Comparison of ENCODE assay signal across 8 mouse cellular contexts in the genomic region with DNA sequence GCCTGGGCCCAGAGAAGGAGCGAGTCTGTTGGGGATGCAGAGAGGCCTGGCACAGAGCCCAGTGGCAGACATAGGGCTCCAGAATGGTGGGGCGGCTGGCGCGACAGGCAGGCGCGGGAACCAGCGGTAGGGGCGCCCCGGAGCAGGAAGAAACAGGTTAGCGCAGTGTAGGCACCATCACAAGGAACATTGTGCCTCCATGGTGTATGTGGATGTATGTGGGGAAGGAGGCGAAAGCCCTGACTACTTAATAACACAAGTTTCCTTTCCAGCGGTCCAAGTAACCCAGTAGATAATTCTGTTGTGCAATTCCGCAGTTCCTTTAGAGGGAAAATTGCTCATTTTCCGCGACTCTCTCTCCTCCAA. TPM values are rescaled to one million over a fixed set of nuclear protein-coding genes. Genes with fewer than 3 reads are reported as not detected.
DNase-seq lines count a peak whose midpoint lies in the region; ATAC-seq and TF ChIP-seq lines count a peak whose summit lies in the region.
"Not testable (repeated sequence)": the region's sequence is repeated elsewhere in the genome, so short reads cannot be mapped to it uniquely, and the experiment has no call there.

No protein-coding gene starts in this region.

- not testable (repeated sequence) for H3K79me3 ChIP-seq in C2C12 (ENCODE audit: low read depth)

- not testable (repeated sequence) for DNase-seq in forebrain, embryonic 10.5 days (ENCODE audit: extremely low spot score, low spot score); kidney, adult 2 months; liver, embryonic 14.5 days (ENCODE audit: low read depth in 3 of 3, low spot score in 3 of 3)
- DNase-seq in midbrain, embryonic 14.5 days: peak; percentile 73

- not testable (repeated sequence) for TF ChIP-seq CTCF in C2C12 (IDR thresholded peaks at IDR 0.05; ENCODE audit: control insufficient read depth, insufficient read depth, insufficient read length)
- 0 out of 2 replicates have a peak, but pooled peaks have one; percentile 14 for TF ChIP-seq CTCF in kidney, adult 2 months (conservative IDR thresholded peaks at IDR 0.05; ENCODE audit: insufficient read depth, insufficient read length, low read depth, low read length)
- peak; percentile 62 for TF ChIP-seq CTCF in liver, embryonic 14.5 days (IDR thresholded peaks at IDR 0.05; ENCODE audit: low read depth)

- not testable (repeated sequence) for H3K9me3 ChIP-seq in forebrain, embryonic 10.5 days; heart, embryonic 15.5 days (replicated peaks); liver, embryonic 14.5 days (ENCODE audit: control insufficient read depth, low read length); midbrain, embryonic 14.5 days (ENCODE audit: control insufficient read depth, low read length); stomach, embryonic 14.5 days (ENCODE audit: control insufficient read depth, low read depth, low read length)

- not testable (repeated sequence) for TF ChIP-seq EP300 in liver, embryonic 14.5 days (IDR thresholded peaks at IDR 0.05; ENCODE audit: low read depth)

- H3K4me1 ChIP-seq in brown adipose tissue, adult 24 weeks (ENCODE audit: control insufficient read depth, insufficient read depth, insufficient read length, low read length); kidney, adult 2 months (ENCODE audit: control insufficient read depth, insufficient read depth, low read length); midbrain, embryonic 14.5 days (ENCODE audit: control insufficient read depth, insufficient read depth, low read length); stomach, embryonic 14.5 days (ENCODE audit: control insufficient read depth, insufficient read depth, low read length): not testable (repeated sequence)
- peaks cover 14% of the 10 kb centered on the region for H3K4me1 ChIP-seq in forebrain, embryonic 10.5 days
- peaks cover 10% of the 10 kb centered on the region for H3K4me1 ChIP-seq in heart, embryonic 15.5 days (replicated peaks)
- H3K4me1 ChIP-seq in liver, embryonic 14.5 days (replicated peaks; ENCODE audit: control insufficient read depth in 2 of 2, insufficient read depth in 2 of 2, low read length in 1 of 2): peaks cover 2 to 12% of the 10 kb centered on the region in 2 experiments; a peak in 2 of 4 replicates

- peak; percentile 95 for ATAC-seq in heart, embryonic 15.5 days (replicated peaks; ENCODE audit: insufficient number of reproducible peaks, insufficient read depth, low FRiP score, low read depth)
- peak; percentile 88 for ATAC-seq in liver, embryonic 14.5 days (ENCODE audit: insufficient read depth)
- ATAC-seq in midbrain, embryonic 14.5 days (ENCODE audit: low FRiP score, low TSS enrichment): peak; percentile 96
- peak; percentile 93 for ATAC-seq in stomach, embryonic 14.5 days (ENCODE audit: insufficient number of reproducible peaks, insufficient read depth, low FRiP score, low read depth)

- WGBS in forebrain, embryonic 10.5 days: under 1% methylated on average over 15 of the region's 15 CpGs
- under 1% methylated on average over 15 of the region's 15 CpGs for WGBS in heart, embryonic 15.5 days
- 2% methylated on average over 15 of the region's 15 CpGs for WGBS in kidney, adult 2 months
- under 1% methylated on average over 14 of the region's 15 CpGs for WGBS in liver, embryonic 14.5 days (ENCODE audit: insufficient replicate concordance)
- 1% methylated on average over 15 of the region's 15 CpGs for WGBS in midbrain, embryonic 14.5 days
- under 1% methylated on average over 15 of the region's 15 CpGs for WGBS in stomach, embryonic 14.5 days

- not testable (repeated sequence) for H3K36me3 ChIP-seq in C2C12 (ENCODE audit: control insufficient read depth, insufficient read depth); heart, embryonic 15.5 days; kidney, adult 2 months (ENCODE audit: control insufficient read depth, insufficient read depth, low read length); midbrain, embryonic 14.5 days (ENCODE audit: control insufficient read depth, insufficient read depth, low read length); stomach, embryonic 14.5 days (ENCODE audit: control insufficient read depth, insufficient read depth, low read length)
- H3K36me3 ChIP-seq in forebrain, embryonic 10.5 days (replicated peaks): peaks cover 16% of the 10 kb centered on the region
- H3K36me3 ChIP-seq in liver, embryonic 14.5 days (replicated peaks; ENCODE audit: control insufficient read depth, insufficient read depth, low read depth): peaks cover 10% of the 10 kb centered on the region

- H3K27me3 ChIP-seq in C2C12 (ENCODE audit: control insufficient read depth, insufficient read depth, insufficient read length); forebrain, embryonic 10.5 days (ENCODE audit: poor library complexity, severe bottlenecking); heart, embryonic 15.5 days; kidney, adult 2 months (replicated peaks; ENCODE audit: control insufficient read depth, insufficient read depth, low read length); liver, embryonic 14.5 days (ENCODE audit: control insufficient read depth, insufficient read depth, low read length); midbrain, embryonic 14.5 days (ENCODE audit: control insufficient read depth, insufficient read depth, low read length); stomach, embryonic 14.5 days (ENCODE audit: control insufficient read depth, insufficient read depth, low read length): not testable (repeated sequence)

- not testable (repeated sequence) for H3K79me2 ChIP-seq in C2C12 (ENCODE audit: control insufficient read depth, insufficient read depth)

- H3ac ChIP-seq in C2C12 (ENCODE audit: control insufficient read depth, insufficient read length, low read depth): not testable (repeated sequence)

- not testable (repeated sequence) for TF ChIP-seq POLR2A in kidney, adult 2 months (IDR thresholded peaks at IDR 0.05; ENCODE audit: low read depth, low read length)

- H3K27ac ChIP-seq in brown adipose tissue, adult 24 weeks (replicated peaks; ENCODE audit: low read depth, low read length): peak overlapping the region; percentile 81
- peak overlapping the region; percentile 89 for H3K27ac ChIP-seq in forebrain, embryonic 10.5 days
- H3K27ac ChIP-seq in heart, embryonic 15.5 days: peak overlapping the region; percentile 93
- H3K27ac ChIP-seq in kidney, adult 2 months (ENCODE audit: insufficient read depth, low read depth, low read length): peak overlapping the region; percentile 89
- peak overlapping the region; percentile 89 for H3K27ac ChIP-seq in liver, embryonic 14.5 days
- peak overlapping the region; percentile 81 for H3K27ac ChIP-seq in midbrain, embryonic 14.5 days (replicated peaks; ENCODE audit: low read depth, low read length)
- H3K27ac ChIP-seq in stomach, embryonic 14.5 days (ENCODE audit: low read length): peak overlapping the region; percentile 84

- H3K4me3 ChIP-seq in C2C12 (ENCODE audit: insufficient read depth, poor library complexity, severe bottlenecking): peak overlapping the region; percentile 32
- peak overlapping the region; percentile 70 for H3K4me3 ChIP-seq in brown adipose tissue, adult 24 weeks (ENCODE audit: insufficient read depth, low read depth, low read length)
- H3K4me3 ChIP-seq in forebrain, embryonic 10.5 days: peak overlapping the region; percentile 57
- H3K4me3 ChIP-seq in heart, embryonic 15.5 days: peak overlapping the region; percentile 61
- H3K4me3 ChIP-seq in kidney, adult 2 months (ENCODE audit: insufficient read depth, low read depth, low read length): peak overlapping the region; percentile 98
- H3K4me3 ChIP-seq in liver, embryonic 14.5 days (ENCODE audit: insufficient read depth in 1 of 2, low read depth in 2 of 2, low read length in 2 of 2): peak overlapping the region; percentile 87
- H3K4me3 ChIP-seq in midbrain, embryonic 14.5 days (replicated peaks; ENCODE audit: low read depth, low read length): peak overlapping the region; percentile 34
- peak overlapping the region; percentile 41 for H3K4me3 ChIP-seq in stomach, embryonic 14.5 days (ENCODE audit: low read depth, low read length)

- peak overlapping the region; percentile 60 for H3K4me2 ChIP-seq in heart, embryonic 15.5 days
- peak overlapping the region; percentile 72 for H3K4me2 ChIP-seq in liver, embryonic 14.5 days (ENCODE audit: low read depth)
- peak overlapping the region; percentile 53 for H3K4me2 ChIP-seq in midbrain, embryonic 14.5 days (ENCODE audit: low read length)
- peak overlapping the region; percentile 60 for H3K4me2 ChIP-seq in stomach, embryonic 14.5 days (replicated peaks; ENCODE audit: low read depth, low read length)

- peak overlapping the region; percentile 45 for H3K9ac ChIP-seq in heart, embryonic 15.5 days
- H3K9ac ChIP-seq in liver, embryonic 14.5 days (replicated peaks): peak overlapping the region; percentile 90
- H3K9ac ChIP-seq in midbrain, embryonic 14.5 days (replicated peaks; ENCODE audit: low read length): peak overlapping the region; percentile 51
- peak overlapping the region; percentile 38 for H3K9ac ChIP-seq in stomach, embryonic 14.5 days (replicated peaks; ENCODE audit: low read depth, low read length)

RNA-seq across cellular contexts. Expression of a gene that starts 0.3 kb away (rescaled TPM):
- 27.3 TPM for polyA plus RNA-seq in C2C12 (2012; fragmentation: generic; extraction: Trizol)
- polyA plus RNA-seq in brown adipose tissue, adult 24 weeks (2012; ENCODE audit: insufficient read depth, insufficient read length, missing spikeins): 11.9 and 19.3 TPM in 2 replicates
- not detected in 2 replicates for polyA plus RNA-seq in forebrain, embryonic 10.5 days (2016; fragmentation: Nextera tagmentation; extraction: Ambion mirVana)
- not detected in 2 replicates for polyA plus RNA-seq in heart, embryonic 15.5 days (2015; fragmentation: Nextera tagmentation; extraction: Ambion mirVana)
- 42.3 and 52.8 TPM in 2 replicates for polyA plus RNA-seq in kidney, adult 2 months (2012; rRNA removed)
- polyA plus RNA-seq in liver, embryonic 14.5 days (2012; rRNA removed): 41.4 and 65.9 TPM in 2 replicates
- polyA plus RNA-seq in liver, embryonic 14.5 days (2014; fragmentation: Nextera tagmentation; extraction: Ambion mirVana): not detected in 2 replicates
- 0.95 TPM in 1 of 2 replicates, not detected in the other for polyA plus RNA-seq in midbrain, embryonic 14.5 days (2014; fragmentation: Nextera tagmentation; extraction: Ambion mirVana)
- not detected in 2 replicates for polyA plus RNA-seq in stomach, embryonic 14.5 days (2014; fragmentation: Nextera tagmentation; extraction: Ambion mirVana)

RNA-seq across cellular contexts. Expression of a gene that starts 11.1 kb away (rescaled TPM):
- 0.29 TPM for polyA plus RNA-seq in C2C12 (2012; fragmentation: generic; extraction: Trizol)
- 3.5 and 5.1 TPM in 2 replicates for polyA plus RNA-seq in brown adipose tissue, adult 24 weeks (2012; ENCODE audit: insufficient read depth, insufficient read length, missing spikeins)
- 0.73 and 1.3 TPM in 2 replicates for polyA plus RNA-seq in forebrain, embryonic 10.5 days (2016; fragmentation: Nextera tagmentation; extraction: Ambion mirVana)
- polyA plus RNA-seq in heart, embryonic 15.5 days (2015; fragmentation: Nextera tagmentation; extraction: Ambion mirVana): 0.18 and 0.41 TPM in 2 replicates
- 0.54 and 0.56 TPM in 2 replicates for polyA plus RNA-seq in kidney, adult 2 months (2012; rRNA removed)
- polyA plus RNA-seq in liver, embryonic 14.5 days (2012; rRNA removed): 6.5 and 9.8 TPM in 2 replicates
- polyA plus RNA-seq in liver, embryonic 14.5 days (2014; fragmentation: Nextera tagmentation; extraction: Ambion mirVana): 12.0 and 13.7 TPM in 2 replicates
- 0.19 and 0.50 TPM in 2 replicates for polyA plus RNA-seq in midbrain, embryonic 14.5 days (2014; fragmentation: Nextera tagmentation; extraction: Ambion mirVana)
- polyA plus RNA-seq in stomach, embryonic 14.5 days (2014; fragmentation: Nextera tagmentation; extraction: Ambion mirVana): 0.31 TPM in 1 of 2 replicates, not detected in the other

RNA-seq across cellular contexts. Expression of a gene that starts 13.8 kb away (rescaled TPM):
- 67.0 TPM for polyA plus RNA-seq in C2C12 (2012; fragmentation: generic; extraction: Trizol)
- polyA plus RNA-seq in brown adipose tissue, adult 24 weeks (2012; ENCODE audit: insufficient read depth, insufficient read length, missing spikeins): 84.3 and 92.4 TPM in 2 replicates
- 82.4 and 83.6 TPM in 2 replicates for polyA plus RNA-seq in forebrain, embryonic 10.5 days (2016; fragmentation: Nextera tagmentation; extraction: Ambion mirVana)
- 29.6 and 37.3 TPM in 2 replicates for polyA plus RNA-seq in heart, embryonic 15.5 days (2015; fragmentation: Nextera tagmentation; extraction: Ambion mirVana)
- polyA plus RNA-seq in kidney, adult 2 months (2012; rRNA removed): 79.2 and 91.3 TPM in 2 replicates
- 65.8 and 81.4 TPM in 2 replicates for polyA plus RNA-seq in liver, embryonic 14.5 days (2012; rRNA removed)
- 87.0 and 91.4 TPM in 2 replicates for polyA plus RNA-seq in liver, embryonic 14.5 days (2014; fragmentation: Nextera tagmentation; extraction: Ambion mirVana)
- 15.7 and 24.6 TPM in 2 replicates for polyA plus RNA-seq in midbrain, embryonic 14.5 days (2014; fragmentation: Nextera tagmentation; extraction: Ambion mirVana)
- 59.5 and 65.1 TPM in 2 replicates for polyA plus RNA-seq in stomach, embryonic 14.5 days (2014; fragmentation: Nextera tagmentation; extraction: Ambion mirVana)

RNA-seq across cellular contexts. Expression of a gene that starts 14.0 kb away (rescaled TPM):
- polyA plus RNA-seq in C2C12 (2012; fragmentation: generic; extraction: Trizol): 93.6 TPM
- polyA plus RNA-seq in brown adipose tissue, adult 24 weeks (2012; ENCODE audit: insufficient read depth, insufficient read length, missing spikeins): 44.2 and 46.1 TPM in 2 replicates
- polyA plus RNA-seq in forebrain, embryonic 10.5 days (2016; fragmentation: Nextera tagmentation; extraction: Ambion mirVana): 44.8 and 45.3 TPM in 2 replicates
- 29.8 and 39.6 TPM in 2 replicates for polyA plus RNA-seq in heart, embryonic 15.5 days (2015; fragmentation: Nextera tagmentation; extraction: Ambion mirVana)
- 68.1 and 79.3 TPM in 2 replicates for polyA plus RNA-seq in kidney, adult 2 months (2012; rRNA removed)
- 16.7 and 24.7 TPM in 2 replicates for polyA plus RNA-seq in liver, embryonic 14.5 days (2012; rRNA removed)
- polyA plus RNA-seq in liver, embryonic 14.5 days (2014; fragmentation: Nextera tagmentation; extraction: Ambion mirVana): 16.9 and 18.7 TPM in 2 replicates
- 90.3 and 119 TPM in 2 replicates for polyA plus RNA-seq in midbrain, embryonic 14.5 days (2014; fragmentation: Nextera tagmentation; extraction: Ambion mirVana)
- 41.0 and 50.2 TPM in 2 replicates for polyA plus RNA-seq in stomach, embryonic 14.5 days (2014; fragmentation: Nextera tagmentation; extraction: Ambion mirVana)

RNA-seq across cellular contexts. Expression of a gene that starts 19.9 kb away (rescaled TPM):
- 289 TPM for polyA plus RNA-seq in C2C12 (2012; fragmentation: generic; extraction: Trizol)
- polyA plus RNA-seq in brown adipose tissue, adult 24 weeks (2012; ENCODE audit: insufficient read depth, insufficient read length, missing spikeins): 31.0 and 35.3 TPM in 2 replicates
- polyA plus RNA-seq in forebrain, embryonic 10.5 days (2016; fragmentation: Nextera tagmentation; extraction: Ambion mirVana): 503 and 517 TPM in 2 replicates
- 107 and 120 TPM in 2 replicates for polyA plus RNA-seq in heart, embryonic 15.5 days (2015; fragmentation: Nextera tagmentation; extraction: Ambion mirVana)
- 24.0 and 31.3 TPM in 2 replicates for polyA plus RNA-seq in kidney, adult 2 months (2012; rRNA removed)
- polyA plus RNA-seq in liver, embryonic 14.5 days (2012; rRNA removed): 34.5 and 51.3 TPM in 2 replicates
- polyA plus RNA-seq in liver, embryonic 14.5 days (2014; fragmentation: Nextera tagmentation; extraction: Ambion mirVana): 85.7 and 90.8 TPM in 2 replicates
- 223 and 227 TPM in 2 replicates for polyA plus RNA-seq in midbrain, embryonic 14.5 days (2014; fragmentation: Nextera tagmentation; extraction: Ambion mirVana)
- 217 and 223 TPM in 2 replicates for polyA plus RNA-seq in stomach, embryonic 14.5 days (2014; fragmentation: Nextera tagmentation; extraction: Ambion mirVana)

Comparison
In these comparisons a context has a peak if more than half of its experiments do, and no peak if none do; other contexts are left out.
1. H3K4me3 ChIP-seq: peak in every context shown above with its lines; median percentile 98 in kidney, adult 2 months; 87 in liver, embryonic 14.5 days; 70 in brown adipose tissue, adult 24 weeks; 61 in heart, embryonic 15.5 days; 57 in forebrain, embryonic 10.5 days; 41 in stomach, embryonic 14.5 days; 34 in midbrain, embryonic 14.5 days; 32 in C2C12.
2. H3K9ac ChIP-seq: peak in every context shown above with its lines; median percentile 90 in liver, embryonic 14.5 days; 51 in midbrain, embryonic 14.5 days; 45 in heart, embryonic 15.5 days; 38 in stomach, embryonic 14.5 days.